Mouse (Mus musculus) mouse trophoblast stem cell (cell line): ENCODE measurements around the gene Smc5.

Experiments used
- in situ Hi-C, 2 experiments: fragments of 300-500 bp; cut with MseI, MboI; formaldehyde crosslinking; loops; 2 replicates in 1 of 2; 3 replicates in 1 of 2; pipeline ENCODE4 v1.15.1; 2025

Gene Smc5

GRCm38 (mm10) chr19:23273355-23274053, at the start of gene Smc5:
Gene Smc5 (minus strand): TSS chr19:23273897.
- in situ Hi-C loops = no loop called here

DNA sequence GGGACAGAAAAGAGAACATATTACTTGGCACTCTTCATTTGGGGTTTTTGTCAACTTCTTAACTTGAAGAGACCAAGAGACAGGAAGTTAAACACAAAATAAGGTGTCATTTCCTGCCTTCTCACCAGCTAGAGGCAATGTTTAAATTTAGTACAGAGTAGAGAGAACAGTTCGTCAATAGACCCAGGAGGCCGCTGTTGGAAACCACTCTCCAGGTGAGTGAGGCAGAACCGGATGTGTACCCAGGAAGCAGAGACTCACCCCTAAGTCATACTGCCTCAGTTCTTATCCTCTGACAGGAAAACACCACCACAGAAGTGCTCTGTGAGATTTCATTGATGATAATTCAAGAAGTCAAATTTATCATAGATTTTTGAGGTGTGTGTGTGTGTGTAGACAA, 49.4 kb upstream of the Smc5 start:
- in situ Hi-C loops = no loop called here

DNA sequence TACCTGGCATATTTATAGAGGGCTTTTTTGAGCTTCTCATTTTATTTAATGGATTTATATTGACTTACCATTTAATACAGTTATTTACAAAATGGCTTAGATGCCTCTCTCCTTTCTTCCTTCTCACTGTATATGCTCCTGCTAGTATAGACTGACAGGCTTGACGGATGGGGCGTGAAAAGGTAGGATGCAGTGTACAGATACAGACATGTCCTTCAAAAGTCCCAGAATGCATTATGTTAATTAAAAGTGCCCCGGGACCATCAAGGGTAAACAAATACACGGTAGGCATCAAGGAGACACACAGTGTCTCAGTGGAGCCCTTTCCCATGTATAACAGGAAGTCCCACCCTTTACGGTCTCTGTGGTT, 44.3 kb upstream of the Smc5 start:
- in situ Hi-C loops = no loop called here

- in situ Hi-C loops = no loop called here
Measured at GRCm38 (mm10) chr19:23317295-23317988, 43.7 kb upstream of the Smc5 start.

GRCm38 (mm10) chr19:23316851-23317250, 43.2 kb upstream of the Smc5 start:
- in situ Hi-C loops = no loop called here

DNA sequence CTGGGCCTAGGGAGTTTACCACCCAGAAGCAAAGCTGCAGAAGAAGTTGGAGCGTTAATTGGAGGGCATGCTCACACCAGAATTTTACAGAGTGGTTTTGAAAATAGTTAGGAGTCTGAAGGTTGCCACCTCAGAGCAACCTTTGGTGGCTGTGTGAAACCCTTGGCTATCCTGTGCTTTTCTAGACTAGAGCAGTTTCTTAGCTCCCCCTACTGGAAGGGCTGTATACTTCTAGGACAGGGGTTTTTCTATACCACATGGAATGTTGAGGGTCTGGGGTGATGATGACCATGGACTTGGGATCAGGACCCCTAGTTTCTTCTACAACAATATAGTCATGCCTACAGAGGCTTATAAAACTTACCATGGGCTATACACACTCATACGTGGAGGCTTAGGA, 36.3 kb upstream of the Smc5 start:
- in situ Hi-C loops = no loop called here

GRCm38 (mm10) chr19:23306671-23307070, 33.0 kb upstream of the Smc5 start:
- in situ Hi-C loops = no loop called here

GRCm38 (mm10) chr19:23299987-23300386, 26.3 kb upstream of the Smc5 start:
- in situ Hi-C loops = no loop called here

DNA sequence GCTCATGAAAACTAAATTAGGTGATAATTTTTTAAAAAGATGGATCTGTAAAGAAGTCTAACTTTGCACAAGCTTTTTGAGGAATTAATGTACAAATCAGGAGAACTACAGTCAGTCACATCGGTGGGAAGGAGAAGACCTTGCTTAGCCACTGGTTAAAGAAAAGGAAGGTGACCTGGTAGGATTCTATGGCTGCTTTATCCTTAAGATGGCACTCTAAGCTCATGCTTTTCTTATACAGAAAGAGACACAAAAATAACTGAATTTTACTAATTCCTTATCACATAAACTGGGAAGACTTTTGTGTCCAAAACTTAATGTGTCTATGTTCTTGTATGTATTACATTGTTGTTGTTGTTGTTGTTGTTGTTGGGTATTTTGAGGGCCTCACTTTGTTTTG, 25.2 kb upstream of the Smc5 start:
- in situ Hi-C loops = no loop called here

- in situ Hi-C loops = no loop called here
Measured at GRCm38 (mm10) chr19:23297191-23297590, 23.5 kb upstream of the Smc5 start.

DNA sequence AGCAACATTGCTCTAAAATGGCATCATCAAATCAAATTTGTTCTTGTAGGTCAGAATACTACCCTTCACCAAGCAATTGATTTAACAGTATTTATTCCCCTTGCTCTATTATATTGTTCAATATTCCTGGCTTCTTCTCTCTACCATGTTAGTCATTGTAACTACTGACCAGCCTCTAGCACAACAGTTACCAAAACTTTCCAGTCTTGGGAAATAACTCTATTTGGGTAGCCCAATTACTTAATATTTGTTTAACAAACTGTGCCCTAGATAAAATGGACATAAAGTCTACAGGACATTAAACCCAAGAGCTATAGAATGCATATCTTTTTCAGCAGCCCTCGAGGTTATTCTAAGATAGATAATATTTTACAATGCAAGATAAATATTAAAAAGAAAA, 15.6 kb upstream of the Smc5 start:
- in situ Hi-C loops = no loop called here

DNA sequence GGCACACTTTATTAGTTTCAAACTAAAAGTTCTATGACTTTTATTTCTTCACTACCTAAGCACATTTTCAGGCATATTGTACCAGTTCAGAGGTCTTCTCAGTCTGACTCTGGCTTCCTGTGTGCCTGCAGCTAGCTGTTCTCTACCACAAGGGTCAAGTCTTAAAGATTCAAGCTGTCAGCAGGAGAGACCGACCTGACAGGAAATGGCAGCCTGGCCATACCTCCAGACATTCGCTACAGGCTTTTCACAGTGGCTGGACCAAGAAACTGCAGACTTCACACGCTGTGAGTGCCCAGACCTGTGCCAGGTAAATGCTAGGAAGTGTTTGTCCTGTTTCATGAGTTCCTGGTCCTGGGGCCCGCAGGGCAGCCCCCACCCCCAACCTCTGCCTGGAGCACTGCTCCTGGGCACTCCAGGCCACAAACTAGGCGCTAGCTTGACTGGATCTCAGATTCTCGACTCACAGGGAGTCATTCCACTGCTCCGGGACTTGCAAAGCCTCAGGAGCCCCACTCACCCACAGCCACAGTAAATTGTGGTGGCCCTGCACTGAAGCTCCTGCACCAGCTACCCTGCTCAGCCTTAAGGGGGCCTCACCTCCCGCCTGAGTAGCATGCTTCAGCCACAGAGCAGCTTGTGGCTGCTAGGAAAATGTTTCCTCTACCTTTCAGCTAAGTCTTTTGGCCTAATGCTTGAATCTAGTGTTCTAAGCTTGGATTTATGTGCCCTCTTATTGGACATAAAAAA, 8.4 kb upstream of the Smc5 start:
- in situ Hi-C loops = no loop called here

GRCm38 (mm10) chr19:23274054-23274724, 492 bp upstream of the Smc5 start:
- in situ Hi-C loops = no loop called here

DNA sequence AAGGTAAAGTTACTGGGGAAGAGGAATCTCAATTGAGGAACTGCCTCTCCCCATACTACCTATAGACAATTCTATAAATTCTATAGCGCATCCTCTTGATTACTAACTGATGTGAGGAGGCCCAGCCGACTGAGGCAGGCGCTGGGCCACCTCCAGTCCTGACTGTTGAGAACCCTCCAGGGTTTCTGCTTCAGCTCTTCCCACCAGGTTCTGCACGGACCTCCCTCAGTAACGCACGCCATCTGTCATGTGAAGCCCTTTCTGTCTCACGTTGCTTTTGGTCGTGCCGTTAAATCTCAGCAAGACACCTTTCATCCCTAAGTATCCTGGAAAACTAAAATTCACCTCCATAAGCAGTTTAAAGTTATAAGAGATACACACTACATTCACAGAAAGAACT, 16.9 kb downstream of the Smc5 start:
- in situ Hi-C loops = no loop called here

DNA sequence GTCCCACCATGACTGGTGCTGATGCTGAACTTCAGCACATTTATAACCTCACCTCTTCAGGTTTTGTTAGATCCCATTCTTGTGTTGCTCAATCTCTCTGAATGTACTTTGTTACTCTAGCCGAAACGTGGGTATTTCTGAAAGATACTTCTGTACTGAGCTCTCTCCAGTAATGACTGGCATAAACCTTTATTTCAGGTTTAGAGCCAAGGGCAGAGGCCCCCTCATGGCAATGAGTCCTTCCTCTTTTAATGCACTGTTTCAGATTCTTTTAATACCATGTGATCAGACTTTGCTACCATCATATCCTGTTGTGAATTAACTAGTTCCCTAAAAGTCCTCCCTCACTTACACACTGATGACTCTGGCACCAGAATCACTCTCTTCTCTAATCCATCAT, 27.2 kb downstream of the Smc5 start:
- in situ Hi-C loops = no loop called here

DNA sequence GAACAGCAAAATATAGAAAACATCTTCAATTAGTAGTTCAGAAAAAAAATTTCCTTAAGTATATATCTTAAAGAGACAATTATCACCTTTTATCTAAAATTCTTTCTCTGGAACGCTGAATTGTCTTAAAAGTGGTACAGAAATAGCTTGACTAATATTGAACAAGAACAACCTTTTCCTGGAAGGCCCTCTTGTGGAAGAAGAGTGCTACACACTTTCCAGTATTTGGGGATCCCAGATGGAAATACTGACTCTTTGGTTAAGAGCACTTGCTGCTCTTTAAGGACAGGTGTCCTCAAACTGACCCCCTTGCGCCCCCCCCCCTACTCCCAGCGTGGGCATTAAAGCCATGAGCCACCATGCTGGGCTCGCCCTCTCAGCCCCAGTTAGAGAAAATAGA, 48.6 kb downstream of the Smc5 start:
- in situ Hi-C loops = no loop called here

DNA sequence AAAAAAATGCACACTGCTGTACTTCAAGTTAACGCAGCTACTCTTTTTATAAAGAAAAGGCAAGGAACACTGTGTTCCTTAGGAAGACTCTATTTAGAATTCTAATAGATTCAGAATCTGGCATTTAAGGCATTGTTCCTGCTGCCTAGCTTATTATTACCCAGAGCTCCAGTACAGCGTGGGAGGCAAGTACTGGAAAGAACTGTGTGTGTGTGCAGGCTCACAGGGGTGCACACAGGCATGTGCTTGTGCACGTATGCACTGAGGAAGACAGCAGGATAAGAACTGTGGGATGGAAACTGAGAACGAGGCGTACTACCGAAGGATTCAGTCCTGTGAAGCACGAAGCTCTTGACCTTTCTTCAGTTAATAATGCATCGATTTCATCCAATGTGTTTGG, 59.4 kb downstream of the Smc5 start:
- in situ Hi-C loops = no loop called here

DNA sequence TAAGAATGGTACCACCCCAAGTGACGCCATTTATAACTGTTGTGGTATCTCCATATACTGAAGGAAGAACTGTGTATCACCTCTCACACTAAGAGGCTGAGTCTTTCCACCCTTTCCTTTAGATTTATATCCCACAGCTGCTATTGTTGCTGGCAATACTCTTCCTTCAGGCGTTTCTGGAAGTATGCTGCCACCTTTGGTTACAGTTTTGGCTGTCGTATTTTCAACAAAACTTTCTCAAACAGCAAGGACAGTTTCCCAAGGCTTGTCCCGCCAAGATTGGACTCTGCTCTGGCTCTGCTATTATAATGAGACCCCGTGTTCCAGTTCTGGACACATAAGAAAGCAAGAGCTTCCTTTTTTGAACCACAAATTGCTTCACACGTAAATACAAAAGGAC, 62.4 kb downstream of the Smc5 start:
- in situ Hi-C loops = no loop called here

GRCm38 (mm10) chr19:23203505-23204053, 70.1 kb downstream of the Smc5 start:
- in situ Hi-C loops = no loop called here

DNA sequence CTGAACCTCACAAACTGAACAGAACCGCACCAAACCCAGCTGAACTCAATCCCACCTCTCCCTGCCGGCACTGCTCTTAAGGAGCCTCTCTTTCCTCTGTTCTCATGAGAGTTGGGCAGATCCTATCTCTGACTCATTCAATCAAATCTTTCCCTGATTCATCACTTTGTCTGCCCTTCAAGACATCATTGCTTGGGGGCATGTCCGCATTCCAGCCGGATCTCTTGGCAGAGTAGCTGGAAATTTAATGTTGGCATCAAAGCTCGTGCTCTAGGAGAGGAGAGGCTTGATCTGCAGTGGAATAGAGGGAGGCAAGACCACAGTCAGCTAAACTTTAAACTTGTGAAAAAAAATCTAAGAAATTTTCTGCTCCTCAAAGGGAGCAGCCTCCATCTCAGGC, 71.6 kb downstream of the Smc5 start:
- in situ Hi-C loops = no loop called here

DNA sequence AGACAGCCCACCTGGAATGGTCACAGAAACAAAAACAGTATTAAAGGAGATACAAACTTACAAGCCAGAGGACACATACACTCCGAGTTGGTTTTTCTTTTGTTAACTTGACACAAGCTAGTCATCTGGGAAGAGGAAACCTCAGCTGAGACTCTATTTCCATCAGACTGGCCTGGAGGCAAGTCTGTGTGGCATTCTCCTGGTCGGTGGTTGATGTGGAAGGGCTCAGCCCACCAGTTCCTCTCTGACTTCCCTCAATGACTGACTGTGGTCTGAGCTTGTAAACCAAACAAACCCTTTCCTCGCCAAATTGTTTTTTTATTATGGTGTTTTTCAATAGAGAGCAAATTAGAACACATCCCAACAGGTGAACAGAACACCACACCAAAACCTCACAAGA, 80.6 kb downstream of the Smc5 start:
- in situ Hi-C loops = loop anchor here in 1 of 2 experiments (25.0 kb wide), 1 partner anchor 281 kb away; no protein-coding TSS in a partner anchor

DNA sequence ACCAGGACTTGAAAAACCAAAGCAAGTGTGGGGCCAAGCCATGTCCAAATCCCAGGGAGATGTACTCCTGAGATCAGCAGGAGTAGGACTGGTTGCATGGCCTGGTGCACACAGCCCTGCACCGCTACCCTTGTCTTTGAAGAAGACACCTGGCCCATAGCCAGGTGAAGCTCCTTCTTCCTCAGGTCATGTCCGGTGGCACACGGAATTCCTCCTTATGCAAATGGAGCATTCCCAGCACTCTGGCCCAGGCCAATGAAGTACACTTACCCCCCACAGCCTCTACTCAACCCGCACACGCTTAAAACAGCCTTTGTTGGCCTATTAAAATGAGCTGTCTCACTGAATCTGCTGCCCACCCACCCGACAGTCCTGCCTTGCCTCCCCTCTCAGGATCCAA, 82.2 kb downstream of the Smc5 start:
- in situ Hi-C loops = loop anchor here in 1 of 2 experiments (25.0 kb wide), 1 partner anchor 279 kb away; no protein-coding TSS in a partner anchor
